Mouse (Mus musculus) thymus, postnatal 4 days (tissue): Measurements from ENCODE around the gene Shisa5.
A peak's percentile ranks its signal among the peaks of the same experiment; 100 is the strongest.

Experiments
- DNase-seq: peaks from one replicate; pipeline ENCODE4 v3.0.0; 2021

The Shisa5 gene

GRCm38 (mm10) chr9:109054712-109055111 is 16.3 kb downstream of the Shisa5 start:
- peak; percentile 63 for DNase-seq

- DNase-seq, result peak; percentile 25
These were observed 17.1 kb downstream of the Shisa5 start for GRCm38 (mm10) chr9:109055271-109056030.

DNA sequence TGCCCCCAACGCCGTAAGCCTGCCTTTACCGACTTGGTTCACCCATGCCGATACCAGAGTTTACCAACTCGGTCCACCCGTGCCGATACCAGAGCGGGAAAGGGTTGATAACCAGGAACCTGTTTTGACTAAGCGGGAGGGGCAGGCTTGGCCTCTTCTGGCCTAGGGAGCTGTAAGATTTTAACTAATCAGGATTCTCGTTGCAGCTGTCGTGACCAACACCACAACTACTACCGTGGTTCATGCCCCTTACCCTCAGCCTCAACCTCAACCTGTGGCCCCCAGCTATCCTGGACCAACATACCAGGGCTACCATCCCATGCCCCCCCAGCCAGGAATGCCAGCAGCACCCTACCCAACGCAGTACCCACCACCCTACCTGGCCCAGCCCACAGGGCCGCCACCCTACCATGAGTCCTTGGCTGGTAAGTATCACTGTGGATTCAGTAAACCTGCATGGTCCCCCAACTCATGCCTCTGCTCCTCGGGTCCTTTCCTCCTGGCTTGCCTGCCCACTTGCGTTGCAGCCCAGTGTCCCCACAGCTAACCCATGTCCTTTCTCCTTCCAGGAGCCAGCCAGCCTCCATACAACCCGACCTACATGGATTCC is 17.8 kb downstream of the Shisa5 start:
- DNase-seq, result peak; percentile 13

DNA sequence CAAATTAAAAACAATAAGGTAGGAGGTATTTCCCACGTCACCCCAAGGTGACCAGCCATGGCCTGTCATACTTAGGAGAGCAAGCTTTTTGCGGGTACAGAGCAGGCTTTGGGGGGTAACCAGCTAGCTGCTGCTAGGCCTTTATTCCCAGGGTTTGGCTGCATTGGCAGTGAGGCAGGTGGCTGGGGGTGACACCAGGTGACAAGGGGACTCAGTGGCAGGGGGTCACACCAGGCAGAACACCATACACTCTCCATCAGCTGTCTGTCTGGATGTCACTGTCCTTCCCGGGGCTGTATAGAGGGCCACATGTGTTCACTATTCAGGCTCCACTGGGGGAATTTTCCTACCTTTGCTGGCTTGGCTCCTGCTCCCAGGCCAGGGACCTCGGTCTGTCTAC is 18.6 kb downstream of the Shisa5 start:
- no peak for DNase-seq

DNA sequence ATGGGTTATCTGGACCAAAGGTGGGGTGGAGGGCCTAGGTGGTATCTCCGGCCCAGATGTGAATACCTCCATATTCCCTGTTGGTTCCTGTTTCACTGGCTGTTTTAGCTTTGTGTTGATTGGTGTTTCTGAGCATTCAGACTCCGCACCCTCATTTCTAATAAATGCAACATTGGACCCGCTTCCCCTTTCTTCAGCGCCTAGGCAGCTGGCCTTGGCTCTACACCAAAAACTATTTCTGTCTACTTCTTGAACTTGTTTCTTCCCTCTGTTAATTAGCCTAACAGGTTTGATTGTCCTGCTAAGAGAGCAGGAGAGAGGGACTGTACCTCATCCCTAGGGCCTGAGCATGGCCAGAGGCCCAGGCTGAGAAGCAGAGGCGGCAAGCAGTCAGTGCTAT is 19.2 kb downstream of the Shisa5 start:
- DNase-seq, result no peak

GRCm38 (mm10) chr9:109058006-109058765 is 19.8 kb downstream of the Shisa5 start:
- DNase-seq, result no peak

DNA sequence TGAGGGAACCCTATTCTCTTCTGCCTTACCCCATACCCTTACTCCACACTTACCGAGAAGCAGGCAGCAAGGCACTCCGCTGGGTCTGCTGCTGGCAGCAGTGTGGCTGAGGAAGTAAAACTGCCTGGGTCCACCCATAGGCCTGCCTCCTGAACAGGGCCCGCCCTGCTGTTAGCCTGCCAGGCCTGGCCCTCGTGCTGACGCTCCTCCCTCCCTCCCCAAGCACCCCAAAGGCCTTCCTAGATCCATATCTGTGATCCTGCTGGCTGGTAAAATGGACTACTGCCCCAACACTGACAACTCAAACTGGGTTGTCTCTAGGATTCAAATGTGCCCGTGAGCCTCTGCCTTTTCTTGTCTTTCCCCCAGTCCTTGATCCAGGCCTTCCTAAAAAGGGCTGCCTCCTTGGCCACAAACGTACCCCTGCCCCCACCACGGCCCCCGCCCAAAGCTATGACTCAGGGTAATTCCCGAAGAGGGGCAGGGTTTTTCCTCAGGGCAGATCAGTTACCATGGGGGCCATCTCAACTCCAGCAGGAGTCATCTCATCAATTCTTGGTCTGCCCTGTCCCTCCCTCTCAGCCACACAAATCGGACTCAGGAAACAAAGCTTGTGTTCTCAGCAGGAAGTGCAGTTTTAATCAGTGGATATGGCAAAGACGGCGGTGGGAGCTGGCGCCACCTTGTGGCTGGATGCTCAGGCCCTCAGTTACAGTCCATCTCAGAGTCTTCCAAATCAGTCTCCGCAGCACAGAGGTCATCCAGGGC is 21.0 kb downstream of the Shisa5 start, which contains the start of gene Trex1:
TSS of gene Trex1 (minus strand) at position 599 of the 768 bp plus-strand sequence.
- DNase-seq, result peak; percentile 93

DNA sequence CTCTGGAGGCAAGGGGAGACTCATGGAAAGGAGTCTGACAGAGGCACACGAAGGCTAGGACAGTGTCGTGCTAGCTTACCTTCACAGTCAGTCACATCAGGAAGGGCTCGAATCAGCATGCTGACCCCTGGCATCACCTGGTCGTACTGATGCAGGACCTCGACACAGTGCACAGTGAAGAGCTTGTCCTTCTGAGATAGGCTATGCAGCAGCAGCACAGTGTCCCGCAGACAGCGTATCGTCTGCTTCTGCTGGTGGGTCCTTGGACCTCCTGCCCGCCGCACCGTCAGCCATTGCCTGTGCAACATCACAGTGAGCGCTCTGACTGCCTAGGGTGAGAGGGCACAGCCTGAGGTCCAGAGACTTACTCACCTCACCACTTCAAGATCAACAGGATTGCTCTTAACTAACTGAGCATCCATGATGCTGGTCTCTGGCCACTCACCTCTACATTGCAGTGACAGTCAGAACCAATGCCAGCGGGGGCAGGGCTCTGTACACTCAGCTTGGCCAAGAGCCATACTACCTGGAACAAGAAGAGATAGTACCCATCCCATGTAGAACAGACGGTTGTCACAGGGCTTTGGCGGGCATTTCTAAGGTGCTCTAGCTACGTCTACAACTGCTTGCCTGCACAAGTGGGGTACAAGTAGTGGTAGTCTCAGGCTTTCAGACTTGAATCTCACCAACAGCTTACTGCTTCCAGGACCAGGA is 22.0 kb downstream of the Shisa5 start:
- peak; percentile 23 for DNase-seq

GRCm38 (mm10) chr9:109060898-109061295 is 22.5 kb downstream of the Shisa5 start:
- DNase-seq, result no peak

GRCm38 (mm10) chr9:109068095-109068735 is 29.9 kb downstream of the Shisa5 start:
- no peak for DNase-seq

GRCm38 (mm10) chr9:109073661-109074573 is 35.6 kb downstream of the Shisa5 start, which contains the start of gene Atrip:
Gene Atrip, minus strand, starts transcription at chr9:109074124.
- DNase-seq, result peak; percentile 94

- no peak for DNase-seq
These were observed 42.2 kb downstream of the Shisa5 start for GRCm38 (mm10) chr9:109080516-109080915.

- DNase-seq, result no peak
These were observed 43.4 kb downstream of the Shisa5 start for GRCm38 (mm10) chr9:109081749-109082123.

DNA sequence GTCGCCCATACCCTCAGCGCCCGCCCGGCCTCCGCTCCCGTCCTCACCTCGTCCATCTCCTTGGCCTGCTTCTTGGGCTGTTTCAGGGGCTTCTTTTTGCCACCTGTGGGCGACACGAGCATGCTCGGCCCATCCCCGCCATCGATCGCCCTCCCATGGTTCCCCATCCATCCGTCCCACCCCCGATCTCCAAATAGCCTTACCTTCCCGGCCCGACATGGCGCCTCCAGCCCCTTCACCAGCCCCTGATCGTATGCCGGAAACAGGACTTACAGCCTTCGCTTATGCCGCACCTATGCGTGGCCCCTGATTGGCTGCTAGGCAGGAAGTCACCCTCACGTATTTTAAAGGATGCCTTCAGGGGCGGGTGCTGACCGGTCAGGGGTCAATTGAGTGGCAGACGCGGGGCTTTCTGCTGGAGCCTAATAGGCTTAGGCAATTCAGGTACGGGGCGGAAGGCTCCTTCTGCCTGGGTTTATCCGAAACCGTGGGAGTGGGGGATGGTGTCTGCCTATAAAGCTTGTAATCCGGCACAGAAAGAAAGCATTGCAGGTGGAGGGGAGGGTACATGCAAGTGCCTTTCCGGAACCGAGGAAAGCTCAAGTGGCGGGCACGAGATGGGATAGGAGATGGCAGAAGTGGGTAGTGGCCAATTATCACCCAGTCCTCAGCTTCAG is 43.9 kb downstream of the Shisa5 start, which contains the start of the genes Ccdc51 and Tma7:
TSS of gene Ccdc51 (plus strand) at position 370 of the 677 bp plus-strand sequence.
TSS of gene Tma7 (minus strand) at position 464 of the 677 bp plus-strand sequence.
- peak; percentile 81 for DNase-seq

GRCm38 (mm10) chr9:109084922-109085321 is 46.6 kb downstream of the Shisa5 start:
- peak; percentile 39 for DNase-seq

DNA sequence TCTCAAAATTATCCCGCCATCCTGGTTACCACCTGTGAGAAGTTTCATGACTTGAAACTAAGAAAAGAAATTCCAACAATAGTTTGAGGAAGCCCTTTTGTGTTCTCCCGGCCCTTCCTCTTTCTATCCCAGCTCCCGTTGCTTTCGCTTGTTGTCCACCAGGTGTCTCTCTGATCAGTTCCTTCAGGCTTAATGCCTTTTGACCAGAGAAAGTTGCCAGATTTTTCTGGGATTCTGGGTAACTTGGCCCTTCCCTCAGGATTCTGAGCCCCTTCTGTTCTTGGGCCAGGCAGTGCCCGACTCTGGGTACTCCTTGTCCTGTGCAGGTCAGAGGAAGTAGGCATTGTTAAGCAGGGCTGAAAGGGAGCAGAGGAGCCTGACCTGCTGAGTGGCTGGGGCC is 49.6 kb downstream of the Shisa5 start:
- DNase-seq, result peak; percentile 33

DNA sequence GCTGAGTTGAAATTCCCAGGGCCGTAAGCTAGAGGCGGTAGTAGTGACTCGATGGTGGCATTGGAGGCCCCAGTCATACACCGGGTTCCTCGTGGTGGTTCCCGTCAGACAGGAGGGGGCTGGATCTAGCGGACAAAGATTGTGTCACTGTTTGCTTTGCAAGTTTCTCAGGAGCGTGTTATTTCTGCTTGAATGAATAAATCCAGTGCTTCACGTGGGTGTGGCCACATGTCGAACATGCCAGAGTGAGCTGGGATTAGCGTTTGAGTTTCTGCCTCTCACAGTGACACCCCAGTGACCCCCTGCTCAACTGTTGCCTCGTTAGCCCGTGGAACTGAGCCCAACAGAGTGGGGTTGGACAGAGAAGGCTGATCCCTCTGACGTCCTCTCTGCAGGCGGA is 52.1 kb downstream of the Shisa5 start:
- DNase-seq, result no peak

DNA sequence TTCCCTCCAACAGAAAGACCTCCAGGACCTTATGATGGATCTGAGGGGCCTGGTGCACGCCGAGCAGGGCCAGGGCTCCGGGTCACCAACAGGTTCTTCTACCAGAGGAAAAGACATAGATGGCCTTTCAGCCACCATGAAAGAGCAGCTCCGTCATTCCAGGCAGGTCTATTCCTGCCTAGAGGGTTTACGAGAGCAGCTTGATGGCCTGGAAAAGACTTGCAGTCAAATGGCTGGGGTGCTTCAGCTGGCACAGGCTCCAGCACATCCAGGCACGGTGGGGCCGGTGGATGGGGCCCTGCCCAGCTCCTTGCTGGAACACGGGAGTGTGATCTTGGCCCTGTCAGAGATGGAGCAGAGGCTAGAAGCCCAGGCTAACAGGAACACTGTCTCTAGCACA is 53.4 kb downstream of the Shisa5 start:
- no peak for DNase-seq

GRCm38 (mm10) chr9:109092799-109093198 is 54.4 kb downstream of the Shisa5 start:
- no peak for DNase-seq
